Mouse (Mus musculus) C2C12 (cell line): ENCODE results near the gene Rad9b.

ENCODE experiments used
- CTCF ChIP-seq: IDR thresholded peaks from one replicate; pipeline ENCODE4 v1.5.1; 2011; ENCODE audit not compliant: control insufficient read depth, insufficient read depth, insufficient read length
- MAX ChIP-seq: IDR thresholded peaks from one replicate; pipeline ENCODE4 v1.6.1; 2011; ENCODE audit warnings: mild to moderate bottlenecking, control low read depth
- USF1 ChIP-seq: IDR thresholded peaks from one replicate; pipeline ENCODE4 v1.6.1; 2011; ENCODE audit warnings: low read depth, mild to moderate bottlenecking, control low read depth, moderate library complexity

GRCm38 (mm10) chr5:122378171-122378570, 24.1 kb upstream of the Rad9b start:
- TF ChIP-seq CTCF = no peak
- no peak for TF ChIP-seq USF1
- TF ChIP-seq MAX = no peak
